Mouse (Mus musculus) liver, adult 2 months (tissue): Measurements from ENCODE around the gene Acp6.
"Not testable (repeated sequence)": the region's sequence is repeated elsewhere in the genome, so short reads cannot be mapped to it uniquely, and the experiment has no call there.

Source experiments
- CTCF ChIP-seq: fragments of 200-500 bp; IDR thresholded peaks from 2 replicates; pipeline ENCODE4 v1.5.1; 2011; ENCODE audit warnings: low read depth, low read length, control low read depth
- POLR2A ChIP-seq: fragments of 200-500 bp; IDR thresholded peaks from 2 replicates; pipeline ENCODE4 v1.6.1; 2011; ENCODE audit warnings: low read length, control low read depth; ENCODE audit not compliant: insufficient read depth; ENCODE audit errors: extremely low read depth

DNA sequence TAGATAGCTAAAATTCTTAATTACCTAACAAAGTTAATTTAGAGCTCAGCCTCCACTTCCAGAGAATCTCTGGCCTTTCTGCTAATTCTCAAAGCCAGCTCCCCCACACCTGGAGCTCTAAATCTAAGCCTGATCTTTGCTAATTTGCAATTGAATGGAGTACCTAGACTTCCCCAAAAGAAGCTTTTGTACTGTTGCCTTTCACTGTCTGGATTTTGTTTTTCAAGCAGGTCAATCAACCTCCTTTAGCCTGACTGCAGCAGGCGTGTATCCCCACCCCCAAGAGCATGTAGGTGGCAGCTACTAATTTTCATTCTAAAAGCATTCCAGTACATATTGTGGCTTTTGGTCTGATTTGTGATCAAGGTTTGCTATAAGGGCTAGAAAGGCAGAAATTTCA lies 20.9 kb upstream of the Acp6 start:
- TF ChIP-seq CTCF, POLR2A: not testable (repeated sequence)
